Mouse (Mus musculus): ENCODE measurements around the gene Ino80. TPM values are rescaled to one million over a fixed set of nuclear protein-coding genes. Genes with fewer than 3 reads are reported as not detected.
"Not testable (repeated sequence)": the region's sequence is repeated elsewhere in the genome, so short reads cannot be mapped to it uniquely, and the experiment has no call there.

Gene Ino80
- polyA plus RNA-seq (2014; fragmentation: Nextera tagmentation; extraction: Ambion mirVana) = 8.0 and 8.1 TPM in 2 replicates

DNA sequence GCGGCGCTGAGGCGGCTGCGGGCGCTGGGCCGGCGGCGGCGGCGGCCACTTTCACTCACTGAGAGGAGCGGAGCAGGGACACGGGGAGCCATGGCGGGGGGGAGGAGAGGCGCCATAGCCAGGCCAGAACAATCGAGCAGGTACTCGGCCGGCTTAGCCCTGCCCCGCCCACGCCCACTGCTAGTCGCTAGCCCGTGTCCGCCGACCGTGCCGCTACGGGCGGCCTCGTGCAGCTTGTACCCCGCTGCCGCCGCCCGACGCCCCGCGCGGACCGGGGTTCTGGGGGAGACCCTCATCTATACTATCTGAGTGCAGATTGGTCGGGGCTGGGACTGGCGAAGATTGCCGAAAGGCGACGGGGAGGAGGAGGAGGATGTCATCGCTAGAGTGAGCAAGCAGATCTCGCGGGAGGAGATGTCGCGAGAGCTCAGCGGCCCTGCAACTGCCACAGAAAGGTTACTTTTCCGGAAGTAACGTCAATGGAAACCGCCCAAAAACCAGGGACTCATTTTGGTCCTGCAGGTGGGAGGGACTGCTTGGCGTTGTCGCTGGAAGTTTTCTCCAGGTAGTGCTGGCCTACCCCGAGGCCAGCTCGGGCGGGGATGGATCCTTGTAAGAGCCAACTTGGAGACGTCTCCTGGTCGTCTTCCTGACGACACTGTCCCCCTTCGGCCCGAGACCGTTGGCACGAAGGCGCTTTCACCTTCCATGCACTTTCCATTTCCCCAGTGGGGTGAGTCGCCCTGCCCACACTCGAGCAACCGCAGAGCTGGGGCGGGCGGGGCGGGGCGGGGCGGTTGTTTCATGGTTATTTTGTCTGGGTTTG is at the start of gene Ino80:
Ino80 (minus strand) TSS at position 117 of the 826 bp plus-strand sequence.
- no peaks in the 10 kb centered on the region for H3K36me3 ChIP-seq (ENCODE audit: control insufficient read depth, insufficient read depth, low read length)
- no peaks in the 10 kb centered on the region for H3K27me3 ChIP-seq (ENCODE audit: control insufficient read depth, insufficient read depth, low read length)
- H3K4me1 ChIP-seq (ENCODE audit: control insufficient read depth, insufficient read depth, low read length) = peaks cover 12% of the 10 kb centered on the region
- peak within 1 kb of the TSS; percentile 99 for H3K9ac ChIP-seq (replicated peaks; ENCODE audit: low read depth, low read length)
- peak within 1 kb of the TSS; percentile 97 for H3K4me3 ChIP-seq (ENCODE audit: low read depth, low read length)
- ATAC-seq (ENCODE audit: insufficient number of reproducible peaks, insufficient read depth, low FRiP score, low read depth) = peak; percentile 96
- under 1% methylated on average over 63 of the region's 72 CpGs for WGBS
- no peaks in the 10 kb centered on the region for H3K9me3 ChIP-seq (ENCODE audit: control insufficient read depth, low read depth, low read length)
- peak within 1 kb of the TSS; percentile 68 for H3K4me2 ChIP-seq (replicated peaks; ENCODE audit: low read depth, low read length)
- H3K27ac ChIP-seq (ENCODE audit: low read length) = peak within 1 kb of the TSS; percentile 99

DNA sequence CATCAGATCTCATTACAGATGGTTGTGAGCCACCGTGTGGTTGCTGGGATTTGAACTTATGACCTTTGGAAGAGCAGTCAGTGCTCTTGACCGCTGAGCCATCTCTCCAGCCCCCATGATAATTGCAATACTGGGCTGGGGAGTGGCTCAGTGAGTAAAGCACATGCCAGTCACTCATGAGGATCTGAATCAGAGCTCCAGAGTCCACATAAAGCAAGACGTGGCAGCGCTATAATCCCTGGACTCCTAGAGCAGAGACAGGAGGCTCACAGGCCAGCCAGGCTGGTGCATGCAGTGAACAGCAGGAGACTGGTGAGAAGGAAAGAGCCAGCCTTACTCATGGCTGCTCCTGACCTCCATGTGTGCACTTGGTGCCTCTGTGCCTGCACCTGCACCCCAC is 47.9 kb upstream of the Ino80 start:
- 48% methylated on average over 4 of the region's 4 CpGs for WGBS
- H3K4me3 ChIP-seq (ENCODE audit: low read depth, low read length) = no peak overlapping the region
- H3K27me3 ChIP-seq (ENCODE audit: control insufficient read depth, insufficient read depth, low read length) = no peaks in the 10 kb centered on the region
- H3K27ac ChIP-seq (ENCODE audit: low read length) = no peak overlapping the region
- no peaks in the 10 kb centered on the region for H3K36me3 ChIP-seq (ENCODE audit: control insufficient read depth, insufficient read depth, low read length)
- H3K4me2 ChIP-seq (replicated peaks; ENCODE audit: low read depth, low read length) = no peak overlapping the region
- H3K4me1 ChIP-seq (ENCODE audit: control insufficient read depth, insufficient read depth, low read length) = no peaks in the 10 kb centered on the region
- no peak overlapping the region for H3K9ac ChIP-seq (replicated peaks; ENCODE audit: low read depth, low read length)
- ATAC-seq (ENCODE audit: insufficient number of reproducible peaks, insufficient read depth, low FRiP score, low read depth) = no peak
- H3K9me3 ChIP-seq (ENCODE audit: control insufficient read depth, low read depth, low read length) = no peaks in the 10 kb centered on the region

DNA sequence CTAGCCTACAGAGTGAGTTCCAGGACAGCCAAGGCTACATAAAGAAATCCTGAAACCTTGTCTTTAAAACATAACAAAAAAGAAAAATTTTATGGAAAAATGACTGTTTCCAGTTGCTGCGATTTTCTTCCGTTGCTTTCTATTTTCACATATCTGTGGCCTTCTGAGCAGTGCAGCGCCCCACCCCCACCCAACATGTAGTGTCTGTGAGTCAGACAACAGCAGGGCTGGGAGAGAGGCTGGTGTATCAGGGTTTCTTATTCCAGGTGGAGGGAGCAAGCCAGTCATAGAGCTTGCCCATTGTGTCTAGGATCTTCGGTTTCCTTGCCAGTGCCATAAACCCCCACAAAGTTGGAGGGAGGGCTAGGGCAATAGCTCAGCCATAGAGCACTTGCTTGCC is 46.3 kb upstream of the Ino80 start:
- Histone ChIP-seq H3K36me3 (ENCODE audit: control insufficient read depth, insufficient read depth, low read length) (no peaks in the 10 kb centered on the region), H3K9ac (replicated peaks; ENCODE audit: low read depth, low read length) (no peak overlapping the region), H3K27me3 (ENCODE audit: control insufficient read depth, insufficient read depth, low read length) (no peaks in the 10 kb centered on the region), H3K4me3 (ENCODE audit: low read depth, low read length) (no peak overlapping the region), H3K27ac (ENCODE audit: low read length) (no peak overlapping the region), H3K4me2 (replicated peaks; ENCODE audit: low read depth, low read length) (no peak overlapping the region), H3K9me3 (ENCODE audit: control insufficient read depth, low read depth, low read length) (no peaks in the 10 kb centered on the region), H3K4me1 (ENCODE audit: control insufficient read depth, insufficient read depth, low read length) (no peaks in the 10 kb centered on the region)
- WGBS = 85% methylated on average over 4 of the region's 4 CpGs
- no peak for ATAC-seq (ENCODE audit: insufficient number of reproducible peaks, insufficient read depth, low FRiP score, low read depth)

DNA sequence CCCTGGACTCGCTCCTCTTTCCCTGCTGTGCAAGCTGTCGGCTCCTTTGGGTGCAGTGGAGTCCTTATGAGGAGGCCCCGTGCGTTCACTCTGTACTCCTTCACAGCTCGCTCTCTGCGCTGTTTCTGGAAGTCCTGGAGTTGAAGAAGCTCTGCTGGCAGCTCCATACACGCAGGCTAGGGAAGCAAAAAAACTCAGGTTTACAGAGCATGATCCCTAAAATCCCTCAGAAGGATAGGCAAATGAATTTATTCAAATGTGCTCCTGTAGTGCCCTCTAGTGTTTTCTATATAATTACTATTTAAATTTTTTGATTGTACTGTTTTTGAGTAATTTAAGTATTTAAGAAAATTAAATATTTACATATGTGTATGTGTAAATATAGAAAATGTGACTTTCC is 43.1 kb upstream of the Ino80 start:
- no peaks in the 10 kb centered on the region for H3K36me3 ChIP-seq (ENCODE audit: control insufficient read depth, insufficient read depth, low read length)
- H3K27ac ChIP-seq (ENCODE audit: low read length) = no peak overlapping the region
- no peak overlapping the region for H3K4me3 ChIP-seq (ENCODE audit: low read depth, low read length)
- no peaks in the 10 kb centered on the region for H3K27me3 ChIP-seq (ENCODE audit: control insufficient read depth, insufficient read depth, low read length)
- H3K4me2 ChIP-seq (replicated peaks; ENCODE audit: low read depth, low read length) = no peak overlapping the region
- ATAC-seq (ENCODE audit: insufficient number of reproducible peaks, insufficient read depth, low FRiP score, low read depth) = no peak
- 61% methylated on average over 7 of the region's 7 CpGs for WGBS
- H3K9ac ChIP-seq (replicated peaks; ENCODE audit: low read depth, low read length) = no peak overlapping the region
- H3K4me1 ChIP-seq (ENCODE audit: control insufficient read depth, insufficient read depth, low read length) = no peaks in the 10 kb centered on the region
- no peaks in the 10 kb centered on the region for H3K9me3 ChIP-seq (ENCODE audit: control insufficient read depth, low read depth, low read length)

DNA sequence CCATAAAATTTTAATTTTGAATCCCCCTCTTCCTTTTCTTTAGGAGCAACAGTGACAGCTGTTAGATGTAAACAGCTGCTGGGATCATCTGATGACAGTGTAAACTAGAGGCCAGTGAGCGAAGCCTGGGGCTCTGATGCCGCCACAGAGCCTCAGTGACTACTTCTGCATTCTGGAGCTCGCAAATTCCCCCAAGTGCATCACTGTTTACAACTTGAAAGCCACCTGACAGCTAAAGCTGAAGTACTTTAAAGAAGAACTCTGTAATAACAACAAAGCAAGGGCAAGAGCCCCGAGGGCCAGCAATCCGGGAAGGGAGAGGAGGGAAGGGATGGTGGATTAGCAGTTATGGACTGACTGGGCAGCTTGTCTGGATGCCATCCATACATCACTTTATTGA is 39.3 kb upstream of the Ino80 start:
- H3K9ac ChIP-seq (replicated peaks; ENCODE audit: low read depth, low read length) = no peak overlapping the region
- no peaks in the 10 kb centered on the region for H3K4me1 ChIP-seq (ENCODE audit: control insufficient read depth, insufficient read depth, low read length)
- H3K4me2 ChIP-seq (replicated peaks; ENCODE audit: low read depth, low read length) = no peak overlapping the region
- no peak overlapping the region for H3K4me3 ChIP-seq (ENCODE audit: low read depth, low read length)
- no peak overlapping the region for H3K27ac ChIP-seq (ENCODE audit: low read length)
- 22% methylated on average over 5 of the region's 5 CpGs for WGBS
- no peaks in the 10 kb centered on the region for H3K9me3 ChIP-seq (ENCODE audit: control insufficient read depth, low read depth, low read length)
- H3K27me3 ChIP-seq (ENCODE audit: control insufficient read depth, insufficient read depth, low read length) = no peaks in the 10 kb centered on the region
- no peaks in the 10 kb centered on the region for H3K36me3 ChIP-seq (ENCODE audit: control insufficient read depth, insufficient read depth, low read length)
- ATAC-seq (ENCODE audit: insufficient number of reproducible peaks, insufficient read depth, low FRiP score, low read depth) = no peak

DNA sequence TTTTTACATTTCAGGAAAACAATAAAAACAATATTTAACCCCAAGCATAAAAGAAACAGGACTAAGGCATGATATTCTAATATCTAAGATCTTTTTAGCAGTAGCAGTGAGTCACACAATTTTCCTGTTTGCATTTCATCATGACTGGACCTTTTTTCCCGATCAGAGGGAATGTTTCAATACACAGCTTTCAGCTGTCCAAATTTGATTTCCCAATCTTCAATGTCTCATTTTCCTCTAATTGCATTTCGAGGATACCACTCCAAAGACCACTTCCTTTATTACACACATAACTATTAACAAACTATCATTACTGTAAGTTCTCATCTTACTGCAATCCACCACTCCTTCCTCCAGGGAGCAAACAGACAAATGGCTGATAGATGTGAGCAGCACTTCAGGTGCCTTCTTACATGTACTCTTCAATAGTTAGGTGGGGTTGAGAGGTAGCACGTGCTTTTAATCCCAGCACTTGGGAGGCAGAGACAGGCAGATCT is 36.6 kb upstream of the Ino80 start:
- H3K36me3 ChIP-seq (ENCODE audit: control insufficient read depth, insufficient read depth, low read length) = no peaks in the 10 kb centered on the region
- 76% methylated on average over 3 of the region's 3 CpGs for WGBS
- H3K4me1 ChIP-seq (ENCODE audit: control insufficient read depth, insufficient read depth, low read length) = no peaks in the 10 kb centered on the region
- no peak overlapping the region for H3K27ac ChIP-seq (ENCODE audit: low read length)
- H3K27me3 ChIP-seq (ENCODE audit: control insufficient read depth, insufficient read depth, low read length) = no peaks in the 10 kb centered on the region
- no peak overlapping the region for H3K9ac ChIP-seq (replicated peaks; ENCODE audit: low read depth, low read length)
- H3K4me2 ChIP-seq (replicated peaks; ENCODE audit: low read depth, low read length) = no peak overlapping the region
- no peaks in the 10 kb centered on the region for H3K9me3 ChIP-seq (ENCODE audit: control insufficient read depth, low read depth, low read length)
- no peak overlapping the region for H3K4me3 ChIP-seq (ENCODE audit: low read depth, low read length)
- ATAC-seq (ENCODE audit: insufficient number of reproducible peaks, insufficient read depth, low FRiP score, low read depth) = no peak

DNA sequence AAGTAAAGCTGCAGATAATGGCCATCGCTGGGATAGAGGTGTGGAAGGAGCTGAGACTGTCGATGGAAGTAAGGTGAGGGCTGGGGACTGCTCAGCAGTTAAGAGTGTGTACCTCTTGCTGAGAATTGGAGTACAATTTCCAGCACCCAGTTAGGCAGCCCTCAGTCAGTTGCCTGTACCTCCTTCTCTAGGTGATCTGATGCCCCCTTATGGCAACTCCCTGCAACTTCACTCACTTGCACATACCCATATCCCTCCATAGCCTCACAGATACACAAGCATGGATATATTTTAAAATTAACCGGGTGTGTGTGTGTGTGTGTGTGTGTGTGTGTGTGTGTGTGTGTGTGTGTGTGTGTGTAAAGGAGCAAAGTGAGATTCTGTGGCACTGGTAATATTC is 34.8 kb upstream of the Ino80 start:
- Histone ChIP-seq H3K4me2 (replicated peaks; ENCODE audit: low read depth, low read length) (no peak overlapping the region), H3K4me1 (ENCODE audit: control insufficient read depth, insufficient read depth, low read length) (no peaks in the 10 kb centered on the region), H3K27me3 (ENCODE audit: control insufficient read depth, insufficient read depth, low read length) (no peaks in the 10 kb centered on the region), H3K9ac (replicated peaks; ENCODE audit: low read depth, low read length) (no peak overlapping the region), H3K4me3 (ENCODE audit: low read depth, low read length) (no peak overlapping the region), H3K27ac (ENCODE audit: low read length) (no peak overlapping the region), H3K36me3 (ENCODE audit: control insufficient read depth, insufficient read depth, low read length) (no peaks in the 10 kb centered on the region), H3K9me3 (ENCODE audit: control insufficient read depth, low read depth, low read length) (no peaks in the 10 kb centered on the region)
- WGBS = 82% methylated on average over 3 of the region's 3 CpGs
- ATAC-seq (ENCODE audit: insufficient number of reproducible peaks, insufficient read depth, low FRiP score, low read depth) = no peak

DNA sequence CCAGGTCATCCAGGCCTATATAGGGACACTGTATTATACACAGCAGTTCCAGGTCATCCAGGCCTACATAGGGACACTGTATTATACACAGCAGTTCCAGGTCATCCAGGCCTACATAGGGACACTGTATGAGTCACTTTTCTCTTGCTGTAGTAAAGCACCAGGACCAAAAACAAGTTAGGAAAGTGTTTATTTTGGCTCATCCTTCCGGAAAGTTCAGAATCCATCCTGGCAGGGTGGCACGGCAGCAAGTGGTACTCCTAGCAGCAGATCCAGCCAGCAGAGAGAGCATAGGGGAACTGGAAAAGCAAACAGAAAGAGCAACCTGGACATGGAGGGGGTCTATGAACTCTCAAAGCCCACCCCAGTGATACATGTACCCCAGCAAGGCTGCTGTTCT is 33.4 kb upstream of the Ino80 start:
- WGBS = 80% methylated on average over 2 of the region's 2 CpGs
- no peak for ATAC-seq (ENCODE audit: insufficient number of reproducible peaks, insufficient read depth, low FRiP score, low read depth)
- H3K4me1 ChIP-seq (ENCODE audit: control insufficient read depth, insufficient read depth, low read length) = no peaks in the 10 kb centered on the region

DNA sequence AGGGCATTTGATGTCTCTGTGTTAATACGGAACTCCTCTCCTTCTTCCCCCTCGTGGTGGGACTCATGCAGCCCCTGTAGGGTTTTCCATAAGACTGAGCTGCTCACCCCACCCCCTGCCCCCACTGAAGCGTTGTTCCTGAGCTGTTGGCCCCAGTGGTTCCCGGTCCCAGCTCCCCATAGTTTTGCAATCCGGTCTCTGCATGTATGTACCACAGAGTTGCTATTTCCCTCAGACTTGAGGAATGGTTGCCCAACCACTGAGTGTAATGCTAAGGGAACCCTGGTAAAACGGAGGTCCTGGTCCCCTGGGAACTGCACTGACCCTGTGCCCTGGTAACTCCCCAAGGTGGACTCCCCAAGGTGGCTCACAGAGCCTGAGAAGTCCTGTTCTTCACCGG is 31.0 kb upstream of the Ino80 start:
- H3K9me3 ChIP-seq (ENCODE audit: control insufficient read depth, low read depth, low read length); H3K27me3 ChIP-seq (ENCODE audit: control insufficient read depth, insufficient read depth, low read length); H3K4me1 ChIP-seq (ENCODE audit: control insufficient read depth, insufficient read depth, low read length); H3K4me2 ChIP-seq (replicated peaks; ENCODE audit: low read depth, low read length); H3K9ac ChIP-seq (replicated peaks; ENCODE audit: low read depth, low read length); H3K4me3 ChIP-seq (ENCODE audit: low read depth, low read length); H3K27ac ChIP-seq (ENCODE audit: low read length); H3K36me3 ChIP-seq (ENCODE audit: control insufficient read depth, insufficient read depth, low read length); ATAC-seq (ENCODE audit: insufficient number of reproducible peaks, insufficient read depth, low FRiP score, low read depth): not testable (repeated sequence)
- WGBS = 57% methylated on average over 7 of the region's 7 CpGs

More for the DNA sequence above, 33.4 kb upstream of the Ino80 start:
- no peak overlapping the region for H3K4me2 ChIP-seq (replicated peaks; ENCODE audit: low read depth, low read length)
- no peaks in the 10 kb centered on the region for H3K9me3 ChIP-seq (ENCODE audit: control insufficient read depth, low read depth, low read length)
- no peak overlapping the region for H3K9ac ChIP-seq (replicated peaks; ENCODE audit: low read depth, low read length)
- no peak overlapping the region for H3K27ac ChIP-seq (ENCODE audit: low read length)
- no peaks in the 10 kb centered on the region for H3K27me3 ChIP-seq (ENCODE audit: control insufficient read depth, insufficient read depth, low read length)
- no peak overlapping the region for H3K4me3 ChIP-seq (ENCODE audit: low read depth, low read length)
- no peaks in the 10 kb centered on the region for H3K36me3 ChIP-seq (ENCODE audit: control insufficient read depth, insufficient read depth, low read length)
